Mouse (Mus musculus): Measurements from ENCODE around the gene Sec16a.

DNA sequence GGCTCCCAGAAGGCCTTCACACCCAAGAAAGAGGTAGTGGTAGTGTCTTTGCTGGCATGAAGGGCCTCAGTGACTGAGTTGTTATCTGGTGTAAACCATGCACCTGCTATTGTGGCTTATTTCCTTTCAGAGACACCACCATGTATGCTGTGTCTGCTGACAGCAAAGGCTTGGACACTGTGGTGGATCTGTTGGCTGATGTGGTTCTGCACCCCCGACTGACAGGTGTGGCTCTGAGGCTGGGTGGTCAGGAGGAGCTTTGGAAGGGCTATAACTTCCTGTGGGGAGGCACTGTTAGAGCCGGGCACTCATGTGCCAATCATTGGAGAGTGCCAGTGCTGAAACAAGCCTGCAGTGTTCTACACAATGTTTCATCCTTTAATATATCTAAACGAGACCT lies 54.1 kb downstream of the Sec16a start:
- TF ChIP-seq CTCF (IDR thresholded peaks at IDR 0.05; ENCODE audit: extremely low read depth, insufficient read depth, low read length) (no peak), POLR2A (IDR thresholded peaks at IDR 0.05; ENCODE audit: extremely low read depth, insufficient read depth, low read length) (no peak)
